Mouse (Mus musculus) midbrain, postnatal 0 days (tissue): ENCODE results near the gene Kcnj6. TPM values are rescaled to one million over a fixed set of nuclear protein-coding genes. Genes with fewer than 3 reads are reported as not detected.
A peak's percentile ranks its signal among the peaks of the same experiment; 100 is the strongest.

ENCODE experiments used
- ATAC-seq: fragments of 200-750 bp; cut with Nextera tagmentation; 2 replicates; pipeline ENCODE4 v1.8.0; 2017; ENCODE audit warnings: moderate number of reproducible peaks, mild to moderate bottlenecking, moderate TSS enrichment, moderate library complexity; ENCODE audit not compliant: low FRiP score
- DNase-seq: peaks from one replicate; pipeline ENCODE4 v3.0.0-alpha.2; 2015; ENCODE audit warnings: low spot score
- H3K27ac ChIP-seq: fragments of 300-500 bp; sonication (generic); 2 replicates; pipeline ENCODE4 v1.5.1; 2014; ENCODE audit warnings: low read depth, mild to moderate bottlenecking, low read length, mixed read lengths
- H3K27me3 ChIP-seq: fragments of 300-500 bp; sonication (generic); 2 replicates; pipeline ENCODE4 v1.6.1; 2014; ENCODE audit warnings: low read length, control low read depth, mixed read lengths; ENCODE audit not compliant: insufficient read depth
- H3K36me3 ChIP-seq: fragments of 300-500 bp; sonication (generic); 2 replicates; pipeline ENCODE4 v1.6.1; 2014; ENCODE audit warnings: low read length, control low read depth, mixed read lengths; ENCODE audit not compliant: insufficient read depth
- H3K4me1 ChIP-seq: fragments of 300-500 bp; sonication (generic); 2 replicates; pipeline ENCODE4 v1.6.1; 2014; ENCODE audit warnings: mild to moderate bottlenecking, control low read depth, antibody characterized with exemption, low read length, mixed read lengths; ENCODE audit not compliant: insufficient read depth
- H3K4me2 ChIP-seq: fragments of 300-500 bp; sonication (generic); 2 replicates; pipeline ENCODE4 v1.6.1; 2014; ENCODE audit warnings: low read depth, mild to moderate bottlenecking, low read length, mixed read lengths; ENCODE audit not compliant: poor library complexity, severe bottlenecking
- H3K4me3 ChIP-seq: fragments of 300-500 bp; sonication (generic); 2 replicates; pipeline ENCODE4 v1.5.1; 2014; ENCODE audit warnings: low read depth, mild to moderate bottlenecking, low read length, moderate library complexity
- H3K9ac ChIP-seq: fragments of 300-500 bp; sonication (generic); replicated peaks from 2 replicates; pipeline ENCODE4 v1.6.1; 2014; ENCODE audit warnings: mild to moderate bottlenecking, low read length, moderate library complexity, mixed read lengths; ENCODE audit not compliant: poor library complexity, severe bottlenecking
- H3K9me3 ChIP-seq: fragments of 300-500 bp; sonication (generic); 2 replicates; pipeline ENCODE4 v1.6.1; 2016; ENCODE audit warnings: low read length, control low read depth
- CTCF ChIP-seq: IDR thresholded peaks from 2 replicates; pipeline ENCODE4 v1.5.1; 2016; ENCODE audit warnings: antibody characterized with exemption, mild to moderate bottlenecking
- WGBS: fragments of 180-500 bp; shearing (Covaris S2); extraction: QIAGEN DNeasy Blood & Tissue Kit; methylation state at CpG from one replicate; pipeline ENCODE4 v1.1.7; 2014; 5-methylcytosine and 5-hydroxymethylcytosine counted together
- microRNA-seq: library from miRNA; unstranded; fragments of <30 nt; microRNA quantifications from one replicate; pipeline ENCODE4, GENCODE M21; 2016; ENCODE audit warnings: borderline number of aligned reads
- polyA plus RNA-seq: library from polyadenylated mRNA; unstranded; fragments of >200 nt; fragmentation: Nextera tagmentation; extraction: Ambion mirVana; gene quantifications from 2 replicates; pipeline ENCODE4 v1.2.1, GENCODE M21; 2015
- total RNA-seq: library from RNA; depleted of rRNA; stranded (reverse); fragments of >200 nt; gene quantifications from 2 replicates; pipeline ENCODE4 v1.2.3, GENCODE M21; 2014

Gene Kcnj6
- total and polyA plus RNA-seq, 2 experiments from 2014 or later = 3.2 to 12.9 TPM

DNA sequence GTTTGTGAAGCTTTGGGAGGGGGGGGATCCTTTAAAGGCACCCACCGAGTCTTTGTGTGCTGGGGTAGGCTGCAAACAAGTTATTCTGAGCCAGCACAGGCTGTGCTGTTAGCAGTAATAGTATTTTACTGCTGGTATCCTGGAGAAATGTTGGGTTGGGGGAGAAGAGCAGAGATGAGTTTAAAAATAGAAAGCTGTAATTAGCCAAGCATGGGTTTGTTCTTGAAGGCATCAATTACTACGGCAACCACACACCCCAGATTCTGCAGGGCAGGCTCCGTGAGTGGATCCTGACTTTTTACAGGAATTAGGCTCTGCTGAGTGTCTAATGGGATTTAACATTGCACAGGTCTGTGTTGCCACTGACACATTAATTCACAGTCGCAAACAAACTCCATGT, 278.6 kb downstream of the Kcnj6 start:
- WGBS = 52% methylated on average over 4 of the region's 4 CpGs
- no peaks in the 10 kb centered on the region for H3K4me1 ChIP-seq
- no peak for TF ChIP-seq CTCF
- H3K36me3 ChIP-seq = no peaks in the 10 kb centered on the region
- DNase-seq (no peak), ATAC-seq (no peak)
- H3K27ac ChIP-seq = no peak overlapping the region
- no peak overlapping the region for H3K9ac ChIP-seq
- no peak overlapping the region for H3K4me2 ChIP-seq
- H3K27me3 ChIP-seq = no peaks in the 10 kb centered on the region
- H3K9me3 ChIP-seq = no peaks in the 10 kb centered on the region
- H3K4me3 ChIP-seq = no peak overlapping the region

- no peak for ATAC-seq
- no peak overlapping the region for H3K9ac ChIP-seq
- DNase-seq = no peak
- H3K4me3 ChIP-seq = no peak overlapping the region
- 95% methylated on average over 11 of the region's 11 CpGs for WGBS
- no peak for TF ChIP-seq CTCF
- no peaks in the 10 kb centered on the region for H3K36me3 ChIP-seq
- no peak overlapping the region for H3K27ac ChIP-seq
- no peaks in the 10 kb centered on the region for H3K9me3 ChIP-seq
- H3K4me1 ChIP-seq = no peaks in the 10 kb centered on the region
- no peaks in the 10 kb centered on the region for H3K27me3 ChIP-seq
- no peak overlapping the region for H3K4me2 ChIP-seq
These were observed 280.4 kb downstream of the Kcnj6 start for GRCm38 (mm10) chr16:94717051-94717450.

GRCm38 (mm10) chr16:94714483-94714882, 283.0 kb downstream of the Kcnj6 start:
- TF ChIP-seq CTCF = no peak
- Histone ChIP-seq H3K9ac (no peak overlapping the region), H3K4me2 (no peak overlapping the region), H3K27me3 (no peaks in the 10 kb centered on the region), H3K36me3 (no peaks in the 10 kb centered on the region), H3K9me3 (no peaks in the 10 kb centered on the region), H3K4me1 (no peaks in the 10 kb centered on the region), H3K4me3 (no peak overlapping the region), H3K27ac (no peak overlapping the region)
- DNase-seq = peak; percentile 39
- WGBS = 67% methylated on average over 14 of the region's 14 CpGs
- no peak for ATAC-seq

DNA sequence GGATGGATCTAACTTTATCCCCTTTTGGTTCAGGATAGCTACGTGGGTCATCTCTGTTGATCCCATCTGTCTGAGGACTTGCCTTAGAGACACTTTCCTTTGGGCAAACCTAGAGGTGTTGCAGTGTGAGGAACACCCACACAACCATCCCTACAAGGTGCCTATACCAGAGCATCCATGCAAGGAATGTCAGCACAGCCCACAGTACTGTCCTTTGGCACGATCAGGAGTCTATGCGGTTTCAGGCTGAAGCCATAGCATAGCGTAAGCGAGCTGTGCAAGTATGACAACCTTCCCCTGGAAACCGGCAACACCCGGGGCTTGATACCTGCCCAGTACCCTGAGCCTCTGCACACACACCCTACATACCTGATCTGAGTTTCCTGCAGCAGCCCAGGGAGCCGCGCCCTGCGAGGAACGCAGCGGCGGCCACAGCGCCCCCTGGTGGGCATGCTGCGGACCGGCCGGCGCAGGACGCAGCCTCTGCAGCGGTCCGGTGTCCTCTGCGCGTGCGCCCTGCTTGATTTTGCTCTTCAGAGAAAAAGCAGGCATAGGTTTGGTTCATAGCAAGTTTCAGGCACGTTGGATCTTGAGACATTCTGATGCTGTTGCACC, 283.9 kb downstream of the Kcnj6 start:
- ATAC-seq = peak; percentile 87
- H3K4me1 ChIP-seq = no peaks in the 10 kb centered on the region
- H3K9me3 ChIP-seq = no peaks in the 10 kb centered on the region
- peak overlapping the region; percentile 32 for H3K4me3 ChIP-seq
- H3K27me3 ChIP-seq = no peaks in the 10 kb centered on the region
- no peak overlapping the region for H3K27ac ChIP-seq
- peak; percentile 85 for DNase-seq
- H3K4me2 ChIP-seq = peak overlapping the region; percentile 51
- 10% methylated on average over 25 of the region's 25 CpGs for WGBS
- H3K36me3 ChIP-seq = no peaks in the 10 kb centered on the region
- H3K9ac ChIP-seq = peak overlapping the region; percentile 37; the same call in 1 of the 2 replicates
- TF ChIP-seq CTCF = peak; percentile 99

DNA sequence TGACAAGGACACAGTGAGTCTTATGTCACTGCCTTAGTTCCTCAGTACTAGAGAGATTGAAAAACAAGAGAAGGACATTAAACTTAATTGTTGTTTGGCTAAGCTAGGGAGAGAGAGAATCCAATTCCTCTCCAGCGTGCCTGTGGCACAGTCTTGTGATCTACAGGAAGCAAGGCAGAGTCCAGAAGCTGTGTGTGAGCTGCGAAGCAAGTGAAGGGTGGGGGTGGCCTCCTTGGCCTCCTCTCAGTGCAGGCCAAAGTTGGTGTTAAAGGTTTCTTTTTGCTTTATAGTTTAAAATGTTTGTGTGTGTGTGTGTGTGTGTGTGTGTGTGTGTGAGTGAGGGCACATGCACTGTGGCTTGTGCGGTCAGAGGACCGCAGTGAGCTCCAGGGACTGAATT, 295.5 kb downstream of the Kcnj6 start:
- H3K27me3 ChIP-seq = no peaks in the 10 kb centered on the region
- H3K9me3 ChIP-seq = no peaks in the 10 kb centered on the region
- H3K4me3 ChIP-seq = no peak overlapping the region
- DNase-seq (no peak), ATAC-seq (no peak)
- H3K9ac ChIP-seq = no peak overlapping the region
- no peak for TF ChIP-seq CTCF
- no peak overlapping the region for H3K4me2 ChIP-seq
- H3K27ac ChIP-seq = no peak overlapping the region
- H3K36me3 ChIP-seq = no peaks in the 10 kb centered on the region
- WGBS = 96% methylated on average over 4 of the region's 4 CpGs
- H3K4me1 ChIP-seq = no peaks in the 10 kb centered on the region

DNA sequence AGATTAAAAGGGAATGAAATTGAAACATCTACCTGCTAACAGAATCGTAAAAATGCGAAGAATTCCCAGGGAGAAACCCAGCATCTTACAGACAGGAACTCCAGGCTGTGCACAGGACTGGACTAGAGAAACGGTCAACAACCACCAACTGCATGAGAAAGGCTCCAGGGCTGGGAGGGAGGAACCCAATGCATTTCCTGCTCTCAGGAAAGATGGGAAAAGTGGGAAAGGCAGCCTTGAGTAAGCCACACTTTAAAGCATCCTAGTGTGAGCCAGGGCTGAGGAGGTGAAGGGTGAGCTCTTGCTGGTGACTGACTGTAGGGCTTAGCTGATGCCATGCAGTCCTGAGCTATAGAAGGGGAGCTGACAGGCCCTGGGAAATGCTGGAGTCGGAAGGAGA, 296.4 kb downstream of the Kcnj6 start:
- no peak overlapping the region for H3K4me2 ChIP-seq
- H3K27me3 ChIP-seq = no peaks in the 10 kb centered on the region
- no peak overlapping the region for H3K27ac ChIP-seq
- H3K9ac ChIP-seq = no peak overlapping the region
- no peaks in the 10 kb centered on the region for H3K9me3 ChIP-seq
- ATAC-seq (no peak), DNase-seq (no peak)
- no peaks in the 10 kb centered on the region for H3K4me1 ChIP-seq
- TF ChIP-seq CTCF = no peak
- WGBS = 90% methylated on average over 4 of the region's 4 CpGs
- no peak overlapping the region for H3K4me3 ChIP-seq
- H3K36me3 ChIP-seq = no peaks in the 10 kb centered on the region

Small RNAs within 50 kb of the gene (microRNA-seq; reads per million reads assigned to microRNA genes)
- not detected for gene Gm22745
